Mouse (Mus musculus) right cerebral cortex, postnatal 10 days (tissue): ENCODE measurements around the gene Zfp658.
A peak's percentile ranks its signal among the peaks of the same experiment; 100 is the strongest.

Experiments
- DNase-seq, 2 experiments: peaks; one replicate each; pipeline ENCODE4 v3.0.0; 2021; ENCODE audit warnings: low spot score in 2 of 2

Gene Zfp658

DNA sequence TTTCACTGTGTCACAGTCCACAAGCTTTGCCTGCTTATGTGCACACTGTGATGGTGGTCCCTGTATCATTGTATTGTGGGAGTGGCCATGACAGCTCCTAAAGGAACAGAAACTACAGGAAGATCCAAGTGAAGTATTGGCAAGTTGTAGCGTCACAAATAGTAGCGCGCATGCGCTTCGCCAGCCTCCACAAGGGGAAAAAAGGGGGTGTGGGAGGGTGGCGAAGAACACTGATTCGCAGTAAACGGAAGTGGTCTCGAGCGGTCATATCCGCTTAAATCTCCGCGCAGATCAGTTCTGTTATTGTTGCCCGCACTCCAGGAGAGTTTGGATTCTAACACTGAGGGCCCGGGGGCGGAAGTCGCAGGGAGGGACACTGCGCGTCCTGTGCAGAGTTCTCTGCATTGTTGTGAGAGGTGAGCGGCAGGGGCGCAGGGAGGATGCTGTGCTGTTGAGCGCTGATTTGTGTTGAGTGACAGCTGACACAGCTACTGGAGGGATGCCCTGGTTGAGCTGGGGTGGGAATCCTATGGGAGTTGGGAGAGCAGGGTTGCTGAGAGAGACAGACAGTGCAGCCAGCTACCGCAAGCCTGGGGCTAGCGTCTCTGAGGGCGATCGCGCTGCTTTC is at the start of gene Zfp658:
TSS of gene Zfp658 (plus strand) at position 251 of the 628 bp plus-strand sequence.
- DNase-seq, result peak; percentile 95

DNA sequence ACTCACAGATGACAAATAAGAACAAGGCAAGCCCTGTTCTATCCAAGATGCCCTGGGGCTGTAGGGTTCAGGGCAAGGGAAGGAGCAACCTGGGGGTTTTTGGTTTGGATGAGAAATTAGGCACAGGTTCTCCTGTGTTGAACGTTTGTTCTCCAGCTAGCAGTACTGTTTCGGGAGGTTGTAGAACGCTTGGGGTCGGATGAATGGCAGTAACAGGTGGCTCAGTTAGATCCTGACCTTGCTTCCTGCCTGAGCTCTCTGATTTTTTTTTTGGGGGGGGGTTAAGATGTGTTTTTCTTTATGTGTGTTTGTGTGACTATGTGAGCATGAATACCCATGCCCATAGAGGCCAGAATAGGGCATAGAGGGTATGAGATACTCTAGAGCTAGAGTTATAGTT is 49.5 kb upstream of the Zfp658 start:
- no peak for DNase-seq

DNA sequence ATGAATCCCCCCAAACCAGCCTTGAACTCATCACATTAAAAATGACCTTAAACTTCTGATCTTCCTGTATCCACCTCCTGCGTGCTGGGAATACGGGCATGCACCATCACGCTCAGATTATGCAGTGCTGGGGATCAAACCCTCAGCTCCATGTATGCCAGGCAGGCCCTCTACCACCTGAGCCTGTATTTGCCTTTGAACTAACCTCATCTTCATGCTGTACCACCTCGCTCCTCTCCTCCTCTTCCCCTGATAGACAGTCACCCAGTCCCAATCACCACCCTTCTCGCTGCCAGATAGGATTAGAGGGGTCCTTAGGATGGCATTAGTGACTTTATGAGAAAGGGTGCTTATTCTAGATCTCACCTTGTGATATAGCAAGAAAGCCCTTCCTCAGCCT is 47.0 kb upstream of the Zfp658 start:
- no peak for DNase-seq

DNA sequence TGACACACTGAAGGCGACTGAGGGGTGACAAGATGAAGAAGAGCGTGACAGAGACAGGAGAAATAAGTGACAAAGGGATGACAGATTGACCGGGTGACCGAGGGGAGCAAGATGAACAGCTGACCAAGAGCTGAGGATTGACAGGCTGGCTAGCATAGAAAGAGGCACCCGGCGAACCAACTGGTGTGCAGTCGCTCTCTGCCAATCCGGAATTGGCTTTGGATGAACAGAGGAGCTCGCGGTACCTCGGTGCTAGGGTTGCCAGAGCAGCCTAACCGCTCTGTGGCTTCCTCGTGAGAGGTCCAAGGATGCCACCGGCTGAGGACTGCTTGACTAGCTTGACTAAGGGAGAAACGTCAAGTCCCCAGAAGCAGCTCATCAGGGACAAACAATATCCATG is 43.7 kb upstream of the Zfp658 start:
- no peak for DNase-seq

DNA sequence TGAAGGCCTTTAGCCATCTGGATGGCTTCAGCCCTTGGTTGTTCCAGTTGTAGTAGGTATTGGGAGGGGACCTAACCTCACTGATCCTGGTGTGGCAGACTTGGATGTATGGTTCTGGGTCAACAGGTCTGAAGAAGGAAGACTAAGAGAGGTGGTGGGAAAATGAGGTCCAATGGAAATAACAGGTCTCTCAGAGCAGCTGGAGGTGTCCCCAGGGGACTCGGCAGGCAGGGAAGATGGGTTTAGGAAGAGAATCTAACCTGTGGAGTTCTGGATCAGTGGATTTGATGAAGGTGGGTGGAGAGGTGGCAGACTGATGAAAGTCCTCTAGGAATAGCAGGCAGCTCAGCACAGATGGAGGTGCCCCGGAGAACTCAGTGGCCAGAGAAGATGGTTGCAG is 39.3 kb upstream of the Zfp658 start:
- no peak for DNase-seq

DNA sequence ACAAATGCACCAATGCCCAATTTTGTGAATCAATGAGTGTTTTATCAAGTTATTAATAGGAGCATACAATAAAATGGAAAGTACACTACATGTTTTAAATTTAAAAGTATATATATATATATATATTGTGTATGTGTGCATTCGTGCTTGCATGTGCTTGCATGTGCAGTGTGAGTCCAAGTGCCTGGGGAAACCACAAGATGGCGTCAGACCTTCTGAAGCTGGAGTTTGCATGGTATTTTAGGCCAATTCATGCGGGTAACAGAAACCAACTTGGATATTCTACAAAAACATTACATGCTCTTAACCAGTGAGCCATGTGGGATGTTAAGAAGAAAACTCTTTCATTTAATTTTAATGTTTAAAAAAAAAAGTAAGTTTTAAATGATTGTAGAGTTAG is 36.7 kb upstream of the Zfp658 start:
- DNase-seq, result no peak

DNA sequence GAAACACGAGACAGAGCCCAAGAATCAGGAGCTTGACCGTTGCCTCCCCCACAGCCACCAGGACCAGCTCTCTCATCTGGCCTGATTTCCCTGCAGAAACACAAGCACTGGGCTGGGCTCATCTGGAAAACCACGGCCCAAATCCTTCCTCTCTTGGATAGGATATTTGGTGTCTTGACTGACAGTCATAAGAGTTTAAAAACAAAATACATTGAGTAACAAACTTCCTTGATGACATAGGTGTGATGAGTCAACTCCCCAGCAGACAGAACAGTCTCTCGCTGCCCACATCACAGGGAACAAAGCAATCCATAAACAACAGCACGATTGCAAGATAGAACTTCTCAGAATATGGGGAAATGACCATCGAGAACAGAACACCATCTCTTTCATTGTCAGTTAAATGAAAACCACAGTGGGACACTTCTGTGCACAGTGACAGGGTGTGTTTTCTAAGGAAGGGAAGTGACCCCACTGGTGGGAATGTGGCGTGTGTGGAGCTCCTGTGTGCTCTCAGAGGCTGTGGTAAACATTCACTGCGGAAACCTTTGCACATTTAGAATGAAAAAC is 31.8 kb upstream of the Zfp658 start:
- DNase-seq, result no peak

DNA sequence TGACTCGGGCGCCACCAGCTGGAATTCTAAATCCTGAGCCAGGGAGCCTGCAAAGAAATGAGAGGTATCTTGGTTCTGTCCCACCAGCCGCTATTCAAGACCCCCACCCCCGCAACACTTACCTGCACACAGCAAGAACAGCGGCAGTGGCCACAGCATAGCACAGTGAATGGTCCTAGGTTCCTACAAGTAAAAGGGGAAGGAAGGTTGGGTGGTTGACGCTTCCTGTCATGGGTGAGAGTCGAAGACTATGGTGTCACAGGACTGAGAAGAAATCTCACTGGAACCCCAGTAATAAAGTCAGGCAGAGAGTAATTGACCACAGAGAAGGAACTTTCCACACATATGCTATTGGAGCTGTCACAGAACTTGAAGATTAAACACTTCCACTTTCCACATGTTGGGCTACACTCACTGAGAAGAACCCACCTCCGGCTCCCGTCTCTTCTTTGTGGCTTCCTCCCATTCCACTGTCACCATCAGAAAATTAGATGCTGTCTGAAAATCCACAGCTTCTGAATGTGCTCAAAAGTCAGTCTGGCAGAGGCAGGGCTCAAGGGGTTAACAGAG is 29.0 kb upstream of the Zfp658 start:
- no peak for DNase-seq

DNA sequence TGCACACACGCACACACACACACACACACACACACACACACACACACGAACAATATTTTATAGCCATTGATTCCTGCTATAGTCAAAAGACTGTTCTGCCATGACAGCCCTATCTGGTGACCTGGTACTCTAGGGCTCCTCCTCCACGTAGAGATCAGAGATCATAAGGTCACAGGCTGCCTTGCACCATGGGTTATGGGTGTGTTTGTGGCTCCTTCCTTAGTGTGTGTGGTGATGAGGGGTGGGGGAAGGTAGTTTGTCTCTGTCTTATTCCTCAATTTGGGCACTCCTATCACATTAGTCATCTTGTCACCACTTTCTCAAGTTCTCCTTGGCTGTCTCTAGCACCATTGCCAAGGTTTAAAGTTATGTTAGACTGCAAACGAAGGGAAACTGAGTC is 23.5 kb upstream of the Zfp658 start:
- DNase-seq, result no peak

DNA sequence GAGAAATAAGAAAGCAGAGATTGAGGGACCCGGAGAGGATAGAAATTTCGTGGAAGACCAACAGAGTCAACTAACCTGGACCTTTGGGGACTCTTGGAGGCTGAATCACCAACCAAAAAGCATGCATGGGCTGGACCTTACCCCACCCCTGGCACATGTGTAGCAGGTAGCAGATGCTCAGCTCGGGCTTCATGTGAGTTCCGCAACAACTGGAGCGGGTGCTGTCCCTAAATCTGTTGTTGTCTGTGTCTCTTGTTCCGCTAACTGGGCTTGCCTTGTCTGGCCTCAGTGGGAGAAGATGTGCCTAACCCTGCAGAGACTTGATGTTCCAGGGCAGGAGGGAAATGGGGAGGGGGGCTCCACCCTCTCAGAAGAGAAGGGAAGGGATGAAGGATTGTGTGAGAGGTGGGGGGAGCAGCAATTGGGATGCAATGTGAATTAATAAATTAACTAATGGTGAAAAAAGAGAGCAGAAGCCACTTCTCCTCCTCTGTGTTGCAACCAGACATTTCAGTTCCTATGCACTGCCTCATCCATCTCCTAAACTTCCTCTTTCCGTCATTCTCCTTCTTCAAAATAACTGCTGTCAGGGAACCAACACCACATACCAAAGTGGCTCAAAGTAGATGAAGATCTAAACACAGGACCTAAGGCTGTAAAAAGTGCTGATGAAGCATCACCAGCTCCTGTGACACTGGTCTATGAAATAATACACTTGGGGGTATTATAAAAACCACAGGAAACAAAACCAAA is 17.7 kb upstream of the Zfp658 start, which contains the start of gene Cd33:
TSS of gene Cd33 (minus strand) at position 204 of the 753 bp plus-strand sequence.
- DNase-seq, result peak; percentile 29 to 38

DNA sequence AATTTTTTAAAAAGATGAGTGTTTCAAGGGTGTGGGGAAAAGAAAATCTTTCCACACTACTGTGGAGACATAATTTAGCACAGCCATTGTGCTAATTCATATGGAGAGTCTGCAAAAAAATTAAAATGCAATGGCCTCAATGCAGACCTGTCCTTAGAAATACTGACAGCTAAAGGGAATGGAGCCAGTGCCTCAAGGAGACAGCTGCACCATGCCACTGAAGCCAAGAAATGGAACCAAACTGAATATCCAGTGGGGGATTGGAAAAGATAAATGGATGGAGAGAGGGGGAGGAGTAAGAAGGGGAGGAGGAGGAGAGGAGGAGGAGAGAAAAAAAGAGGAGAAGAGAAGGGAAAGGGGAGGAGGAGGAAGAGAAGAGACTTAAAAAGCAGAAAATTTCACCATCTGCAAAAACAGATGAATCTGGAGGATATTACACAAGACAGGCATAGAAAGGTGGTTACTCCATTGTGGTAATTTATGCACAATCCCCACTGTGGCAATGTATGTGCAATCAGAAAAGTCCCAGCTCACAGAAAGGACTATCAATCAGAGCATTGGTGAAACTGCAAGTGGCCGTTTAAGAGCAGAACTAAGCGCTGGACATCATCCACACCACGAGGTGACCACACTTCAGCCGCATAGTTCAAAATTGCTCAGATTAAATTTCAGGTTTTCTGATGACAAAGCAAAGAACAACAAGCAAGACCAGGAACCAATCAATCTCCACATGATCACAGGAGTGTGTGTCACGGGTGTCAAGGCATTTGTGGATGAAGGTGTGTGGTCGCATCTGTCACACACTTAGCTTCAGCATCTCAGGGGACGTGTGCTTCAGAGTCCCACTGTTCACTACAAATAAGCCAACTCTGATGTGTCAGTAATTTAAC is 16.2 kb upstream of the Zfp658 start:
- no peak for DNase-seq

DNA sequence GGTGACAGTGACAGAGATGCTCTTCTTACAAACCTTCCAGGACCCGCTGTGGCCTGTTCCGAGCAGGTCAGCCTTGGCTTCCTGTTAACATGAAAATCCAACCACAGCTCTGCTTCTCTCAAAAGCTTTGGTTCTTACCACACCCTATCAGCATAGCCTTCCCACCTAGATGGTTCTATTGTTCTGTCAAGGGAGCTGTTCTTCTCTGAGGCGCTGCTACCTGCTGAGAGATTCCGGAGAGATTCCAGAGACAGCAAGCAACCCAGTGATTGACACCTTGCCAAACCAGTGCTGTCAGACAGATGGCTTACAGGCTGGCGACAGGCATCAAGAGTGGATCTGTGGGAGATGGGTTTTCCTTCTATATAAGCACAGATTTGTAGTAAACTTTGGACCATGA is 14.4 kb upstream of the Zfp658 start:
- DNase-seq, result peak in 1 of 2 experiments; percentile 43

DNA sequence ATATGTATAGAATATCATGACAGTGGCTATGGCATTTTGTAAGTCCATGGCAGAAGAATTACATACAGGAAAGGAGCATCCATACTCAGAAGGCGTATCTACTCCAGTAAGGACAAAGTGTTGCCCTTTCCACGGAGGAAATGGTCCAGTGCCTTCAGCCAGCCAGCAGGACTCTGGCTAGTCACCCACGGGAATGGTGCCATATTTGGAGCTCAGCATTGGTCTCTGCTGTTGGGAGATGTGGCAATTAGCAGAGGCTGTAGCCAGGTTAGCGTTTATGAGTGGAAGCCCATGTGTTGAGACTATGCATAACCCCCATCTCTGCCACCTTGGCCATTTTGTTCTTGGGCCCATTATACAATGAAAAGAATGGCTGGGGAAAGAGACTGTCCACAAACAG is 13.8 kb upstream of the Zfp658 start:
- DNase-seq, result no peak

DNA sequence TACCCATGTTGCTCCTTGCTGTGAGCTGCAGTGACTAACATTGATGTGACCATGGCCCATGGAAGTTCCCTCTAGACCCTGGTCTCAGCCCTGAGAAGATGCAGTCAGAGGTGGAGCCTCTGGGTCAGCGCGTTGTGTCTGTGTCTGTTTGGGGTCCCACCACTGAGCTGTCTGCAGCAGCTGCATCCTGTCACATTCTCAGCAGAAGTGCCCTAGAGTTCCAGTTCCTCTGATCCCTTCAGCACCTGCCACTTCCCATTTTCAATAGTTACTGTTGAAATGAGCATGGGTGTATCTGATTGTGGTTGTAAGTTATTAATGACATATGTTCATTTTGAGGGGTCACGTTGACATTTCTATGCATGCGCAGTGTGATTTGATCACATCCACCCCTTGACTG is 8.9 kb upstream of the Zfp658 start:
- DNase-seq, result peak; percentile 53 to 66

DNA sequence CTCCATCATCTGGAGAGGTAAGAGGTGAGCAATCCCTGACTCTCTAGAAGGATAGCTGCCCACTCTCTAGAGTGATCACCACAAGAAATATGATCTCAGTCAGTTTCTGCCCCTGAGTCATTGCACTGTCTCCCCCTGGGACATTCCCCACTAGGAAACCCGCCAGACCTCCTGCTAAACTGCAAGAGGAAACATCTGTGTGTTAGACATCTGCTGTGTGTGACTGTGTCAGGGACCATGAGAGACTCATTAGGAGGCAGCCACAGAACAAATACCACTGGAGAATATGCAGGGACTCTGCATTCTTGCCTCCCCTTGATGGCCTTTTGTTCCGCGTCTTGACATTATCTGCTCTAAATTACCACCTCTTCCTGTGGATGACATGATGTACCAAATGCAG is 7.5 kb upstream of the Zfp658 start:
- no peak for DNase-seq

DNA sequence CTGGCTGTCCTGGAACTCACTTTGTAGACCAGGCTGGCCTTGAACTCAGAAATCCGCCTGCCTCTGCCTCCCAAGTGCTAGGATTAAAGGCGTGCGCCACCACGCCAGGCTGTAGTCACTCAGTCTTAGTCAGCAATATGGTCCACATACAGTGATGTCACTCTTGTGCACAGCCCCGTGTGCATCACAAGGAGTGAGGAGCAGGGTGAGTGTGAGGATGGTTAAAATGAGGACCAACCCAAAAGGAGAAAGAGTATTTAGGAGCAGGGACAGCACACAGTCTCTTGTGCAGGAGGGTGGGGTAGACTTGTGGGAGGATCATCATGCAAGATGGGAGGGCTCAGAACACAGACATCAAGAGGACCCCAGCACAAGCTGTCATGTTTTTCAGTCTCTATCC is 6.7 kb upstream of the Zfp658 start:
- no peak for DNase-seq

DNA sequence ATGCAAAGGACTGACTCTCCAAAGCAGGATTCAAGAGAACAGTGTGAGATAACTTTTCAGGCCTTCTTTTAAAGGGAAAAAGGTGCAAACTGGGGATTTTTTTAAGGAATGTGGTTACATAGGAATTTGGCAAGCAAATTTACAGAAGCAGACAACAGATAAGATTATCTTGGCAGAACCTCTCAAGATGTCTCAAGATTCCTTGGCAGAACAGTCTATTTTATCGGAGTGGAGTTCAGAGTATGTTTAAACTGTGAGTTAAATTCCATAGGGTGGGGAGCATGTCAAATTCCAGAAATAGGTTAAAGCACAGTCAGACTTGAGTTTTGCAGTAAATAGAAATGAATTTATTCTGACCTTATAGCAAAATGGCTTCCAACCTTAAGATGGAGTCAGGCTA is 5.2 kb upstream of the Zfp658 start:
- DNase-seq, result no peak

DNA sequence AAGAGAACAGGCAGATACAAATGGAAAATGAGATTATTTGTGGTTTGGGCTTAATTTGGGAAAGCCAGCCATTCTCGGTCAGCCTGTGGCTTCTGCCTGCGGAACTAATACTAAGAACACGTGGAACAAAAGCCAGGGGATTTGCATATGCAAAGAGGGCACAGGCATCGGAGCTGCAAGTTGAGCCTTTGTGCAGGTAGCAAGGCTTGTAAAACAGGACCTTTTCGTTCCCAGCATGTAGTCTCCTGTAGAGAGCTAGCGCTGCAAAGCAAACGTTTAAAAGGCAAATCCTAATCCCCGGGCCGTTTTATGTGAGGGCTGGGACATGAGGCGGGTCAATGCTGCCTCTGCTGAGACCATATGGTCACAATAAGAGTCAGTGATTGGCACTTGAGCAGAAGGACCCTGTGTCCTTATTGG is 605 bp downstream of the Zfp658 start:
- peak in 1 of 2 experiments; percentile 25 for DNase-seq

DNA sequence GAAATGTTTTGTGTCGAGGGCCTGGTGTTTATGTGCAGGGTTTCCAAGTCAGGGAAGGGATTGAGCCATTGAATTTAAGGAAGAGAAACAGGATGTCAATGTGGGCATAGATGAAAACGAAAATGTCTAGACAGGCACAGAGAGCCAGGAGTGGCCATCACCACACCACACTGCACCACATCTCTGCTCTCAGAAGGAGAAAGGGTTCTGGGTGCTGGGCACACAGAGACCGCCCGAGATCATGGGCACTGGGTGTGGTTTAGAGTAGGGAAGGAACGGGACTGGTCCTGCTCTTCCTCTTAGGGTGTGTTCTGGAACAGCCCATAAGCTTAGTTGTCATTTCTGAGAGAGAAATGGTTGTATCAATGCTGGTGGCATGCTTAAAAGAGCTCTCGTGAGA is 1.2 kb downstream of the Zfp658 start:
- DNase-seq, result no peak

DNA sequence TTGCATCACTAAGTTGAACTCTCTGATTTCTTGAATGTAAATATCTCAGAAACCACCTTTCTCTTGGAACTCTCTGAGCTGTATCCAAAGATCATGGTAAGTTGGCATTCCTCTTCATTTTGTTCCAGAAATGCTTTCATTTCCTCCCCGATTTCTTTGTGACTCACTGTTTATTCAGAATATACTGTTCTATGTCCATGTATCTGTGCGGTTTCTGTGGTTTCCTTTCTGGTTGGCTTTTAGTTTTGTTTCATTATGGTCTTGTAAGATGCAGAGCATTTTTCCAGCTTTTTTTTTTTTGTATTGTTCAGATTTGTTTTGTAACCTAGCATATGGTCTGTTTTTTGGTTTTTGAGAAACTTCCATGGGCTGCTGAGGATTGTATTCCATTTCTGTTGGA is 9.2 kb downstream of the Zfp658 start:
- DNase-seq, result no peak

DNA sequence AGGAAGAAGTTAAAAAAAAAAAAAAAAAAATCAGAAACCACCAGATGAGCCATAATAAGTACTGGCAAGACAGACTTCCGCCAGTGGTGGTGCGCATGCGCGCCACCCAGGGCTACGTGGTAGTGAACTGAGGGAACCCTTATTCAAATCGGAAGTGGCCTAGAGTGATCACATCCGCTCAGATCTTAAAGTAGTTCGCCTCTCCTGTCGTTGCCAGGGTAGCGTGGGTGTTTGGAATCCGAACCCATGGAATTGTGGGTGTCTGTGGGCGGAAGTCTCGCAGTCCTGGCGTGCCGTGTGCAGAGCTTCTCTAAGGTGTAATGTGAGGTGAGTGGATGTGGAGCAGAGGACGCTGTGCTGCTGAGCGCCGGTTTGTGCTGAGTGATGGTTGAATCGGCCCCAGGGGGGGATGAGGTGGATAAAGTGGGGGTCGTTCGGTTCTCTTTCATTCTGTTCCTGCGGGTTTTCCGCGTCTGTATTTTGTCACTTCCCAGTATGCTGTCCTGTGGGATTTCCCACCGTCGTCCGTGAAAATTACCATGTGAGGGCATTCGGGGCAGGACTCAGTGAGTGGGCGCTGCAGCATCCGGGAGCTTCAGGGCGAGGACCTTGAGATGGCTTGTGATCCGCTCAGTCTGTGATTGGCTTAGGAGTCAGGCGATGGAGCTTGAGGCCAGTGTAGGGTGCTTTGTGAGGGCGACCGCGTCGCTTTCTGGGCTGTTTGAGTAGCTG is 17.6 kb downstream of the Zfp658 start, which contains the start of gene Zfp719:
TSS of gene Zfp719 (plus strand) at position 171 of the 732 bp plus-strand sequence.
- DNase-seq, result peak; percentile 97 to 98
